In genomic region chr5:65130528-65131210, GRCm38 (mm10) we compare ENCODE assay signal across 8 mouse cellular contexts. TPM values are rescaled to one million over a fixed set of nuclear protein-coding genes. Genes with fewer than 3 reads are reported as not detected.
A peak's percentile ranks its signal among the peaks of the same experiment; 100 is the strongest.
DNase-seq lines count a peak whose midpoint lies in the region; ATAC-seq lines count a peak whose summit lies in the region.

No protein-coding gene starts in this region.

- H3K4me2 ChIP-seq in heart, embryonic 14.5 days (ENCODE audit: low read length), result peak overlapping the region; percentile 80
- peak overlapping the region; percentile 81 for H3K4me2 ChIP-seq in heart, embryonic 16.5 days (ENCODE audit: low read depth, low read length)
- peak overlapping the region; percentile 44 for H3K4me2 ChIP-seq in liver, embryonic 12.5 days
- peak overlapping the region; percentile 58 for H3K4me2 ChIP-seq in stomach, embryonic 15.5 days

- H3K36me3 ChIP-seq in heart, embryonic 14.5 days (ENCODE audit: control insufficient read depth, insufficient read depth, low read length), result no peaks in the 10 kb centered on the region
- H3K36me3 ChIP-seq in heart, embryonic 16.5 days (ENCODE audit: control insufficient read depth, insufficient read depth), result no peaks in the 10 kb centered on the region
- H3K36me3 ChIP-seq in liver, embryonic 12.5 days, result no peaks in the 10 kb centered on the region
- H3K36me3 ChIP-seq in stomach, embryonic 15.5 days, result no peaks in the 10 kb centered on the region

- no peaks in the 10 kb centered on the region for H3K9me3 ChIP-seq in heart, embryonic 14.5 days (ENCODE audit: control insufficient read depth, low read length)
- no peaks in the 10 kb centered on the region for H3K9me3 ChIP-seq in heart, embryonic 16.5 days (replicated peaks; ENCODE audit: control insufficient read depth, low read length)
- H3K9me3 ChIP-seq in liver, embryonic 12.5 days (replicated peaks), result no peaks in the 10 kb centered on the region
- no peaks in the 10 kb centered on the region for H3K9me3 ChIP-seq in stomach, embryonic 15.5 days

- H3K27me3 ChIP-seq in heart, embryonic 14.5 days (ENCODE audit: control insufficient read depth, insufficient read depth, low read length), result no peaks in the 10 kb centered on the region
- H3K27me3 ChIP-seq in heart, embryonic 16.5 days (ENCODE audit: control insufficient read depth, insufficient read depth, low read length), result no peaks in the 10 kb centered on the region
- no peaks in the 10 kb centered on the region for H3K27me3 ChIP-seq in liver, embryonic 12.5 days (replicated peaks)
- no peaks in the 10 kb centered on the region for H3K27me3 ChIP-seq in stomach, embryonic 15.5 days (replicated peaks)

- peak overlapping the region; percentile 41 to 48 for H3K4me3 ChIP-seq in heart, embryonic 14.5 days (ENCODE audit: control insufficient read depth in 1 of 2, insufficient read depth in 1 of 2, low read depth in 1 of 2, low read length in 2 of 2)
- peak overlapping the region; percentile 56 for H3K4me3 ChIP-seq in heart, embryonic 16.5 days (ENCODE audit: low read length)
- peak overlapping the region; percentile 4; the same call in 1 of the 2 replicates for H3K4me3 ChIP-seq in liver, embryonic 12.5 days
- peak overlapping the region; percentile 37 for H3K4me3 ChIP-seq in stomach, embryonic 15.5 days (replicated peaks)

- no peak for DNase-seq in heart, adult 18-20 months
- peak; percentile 47 to 51 for DNase-seq in cerebellum, postnatal 14 days
- DNase-seq in urinary bladder, postnatal 36 days (ENCODE audit: low spot score in 2 of 2), result no peak

- H3K4me1 ChIP-seq in heart, embryonic 14.5 days (ENCODE audit: control insufficient read depth in 2 of 2, insufficient read depth in 2 of 2, low read length in 2 of 2), result peaks cover 0 to 3% of the 10 kb centered on the region in 2 experiments; a peak in 1 of 4 replicates
- peaks cover 3% of the 10 kb centered on the region for H3K4me1 ChIP-seq in heart, embryonic 16.5 days (ENCODE audit: control insufficient read depth, insufficient read depth, low read length)
- H3K4me1 ChIP-seq in liver, embryonic 12.5 days, result peaks cover 4% of the 10 kb centered on the region; the same call in 1 of the 2 replicates
- no peaks in the 10 kb centered on the region for H3K4me1 ChIP-seq in stomach, embryonic 15.5 days

- peak overlapping the region; percentile 62 for H3K9ac ChIP-seq in heart, embryonic 14.5 days (ENCODE audit: low read length)
- peak overlapping the region; percentile 67 for H3K9ac ChIP-seq in heart, embryonic 16.5 days (ENCODE audit: low read length)
- no peak overlapping the region for H3K9ac ChIP-seq in liver, embryonic 12.5 days
- no peak overlapping the region for H3K9ac ChIP-seq in stomach, embryonic 15.5 days

- no peak for ATAC-seq in heart, embryonic 14.5 days (ENCODE audit: insufficient number of reproducible peaks, insufficient read depth, low FRiP score, low read depth)
- no peak for ATAC-seq in heart, embryonic 16.5 days (replicated peaks; ENCODE audit: extremely low read depth, insufficient read depth, low FRiP score)
- no peak for ATAC-seq in liver, embryonic 12.5 days
- ATAC-seq in stomach, embryonic 15.5 days (ENCODE audit: insufficient read depth, low FRiP score, low read depth), result no peak
- no peak for ATAC-seq in megakaryocyte progenitor cell, adult 5-6 weeks (replicated peaks; ENCODE audit: poor library complexity)

- WGBS in heart, embryonic 14.5 days, result 16% methylated on average over 12 of the region's 12 CpGs
- 22% methylated on average over 12 of the region's 12 CpGs for WGBS in heart, embryonic 16.5 days
- 38% methylated on average over 12 of the region's 12 CpGs for WGBS in liver, embryonic 12.5 days (ENCODE audit: insufficient replicate concordance)
- WGBS in stomach, embryonic 15.5 days, result 9% methylated on average over 12 of the region's 12 CpGs

- no peak overlapping the region for H3K27ac ChIP-seq in heart, embryonic 14.5 days (replicated peaks in 1 of 2; ENCODE audit: control insufficient read depth in 1 of 2, insufficient read depth in 1 of 2, low read depth in 2 of 2, low read length in 2 of 2)
- no peak overlapping the region for H3K27ac ChIP-seq in heart, embryonic 16.5 days (ENCODE audit: low read length)
- no peak overlapping the region for H3K27ac ChIP-seq in liver, embryonic 12.5 days
- H3K27ac ChIP-seq in stomach, embryonic 15.5 days, result no peak overlapping the region

RNA-seq across cellular contexts. Expression of gene Klhl5, which starts 23.3 kb away (rescaled TPM):
- polyA plus RNA-seq in heart, embryonic 14.5 days (2014; fragmentation: Nextera tagmentation; extraction: Ambion mirVana), result 17.8 and 20.0 TPM in 2 replicates
- 10 to 100 TPM; 12.0 to 13.8 TPM for total RNA-seq in heart, adult 18-20 months (2021)
- 10.2 and 13.7 TPM in 2 replicates for polyA plus RNA-seq in heart, embryonic 16.5 days (2015; fragmentation: Nextera tagmentation; extraction: Ambion mirVana)
- polyA plus RNA-seq in liver, embryonic 12.5 days (2016; fragmentation: Nextera tagmentation; extraction: Ambion mirVana), result 6.9 and 8.0 TPM in 2 replicates
- 14.3 and 15.4 TPM in 2 replicates for polyA plus RNA-seq in stomach, embryonic 15.5 days (2015; fragmentation: Nextera tagmentation; extraction: Ambion mirVana)
- 84.6 and 87.6 TPM in 2 replicates for total RNA-seq in megakaryocyte progenitor cell, adult 5-6 weeks (2015)
- total RNA-seq in megakaryocyte progenitor cell, adult 5-6 weeks (2017), result 49.1 and 58.1 TPM in 2 replicates

RNA-seq across cellular contexts. Expression of gene Tmem156, which starts 38.7 kb away (rescaled TPM):
- 0.23 TPM in 1 of 2 replicates, not detected in the other for polyA plus RNA-seq in heart, embryonic 14.5 days (2014; fragmentation: Nextera tagmentation; extraction: Ambion mirVana)
- total RNA-seq in heart, adult 18-20 months (2021), result under 1 TPM in 1 of 2 experiments, not detected in 1; 0.69 TPM
- polyA plus RNA-seq in heart, embryonic 16.5 days (2015; fragmentation: Nextera tagmentation; extraction: Ambion mirVana), result 0.26 and 0.71 TPM in 2 replicates
- 0.39 and 0.41 TPM in 2 replicates for polyA plus RNA-seq in liver, embryonic 12.5 days (2016; fragmentation: Nextera tagmentation; extraction: Ambion mirVana)
- 1.7 and 2.3 TPM in 2 replicates for polyA plus RNA-seq in stomach, embryonic 15.5 days (2015; fragmentation: Nextera tagmentation; extraction: Ambion mirVana)
- total RNA-seq in megakaryocyte progenitor cell, adult 5-6 weeks (2015), result 29.2 and 30.6 TPM in 2 replicates
- 38.0 and 41.3 TPM in 2 replicates for total RNA-seq in megakaryocyte progenitor cell, adult 5-6 weeks (2017)

Comparison
In these comparisons a context has a peak if more than half of its experiments do, and no peak if none do; other contexts are left out.
1. H3K4me3 ChIP-seq: peak in every context shown above with its lines; median percentile 56 in heart, embryonic 16.5 days; 44 in heart, embryonic 14.5 days; 37 in stomach, embryonic 15.5 days; 4 in liver, embryonic 12.5 days.
2. H3K9ac ChIP-seq: peak in heart, embryonic 14.5 days (single experiment) and heart, embryonic 16.5 days (single experiment); none in liver, embryonic 12.5 days (single experiment) and stomach, embryonic 15.5 days (single experiment).
3. DNase-seq: peak in cerebellum, postnatal 14 days (2 of 2); none in heart, adult 18-20 months (0 of 2) and urinary bladder, postnatal 36 days (0 of 2).
4. Peak in every context shown above with its lines, with median percentiles within 50 percentile points of each other: H3K4me2 ChIP-seq.